Mouse (Mus musculus): ENCODE measurements around the gene D10Wsu102e. TPM values are rescaled to one million over a fixed set of nuclear protein-coding genes. Genes with fewer than 3 reads are reported as not detected.
"Not testable (repeated sequence)": the region's sequence is repeated elsewhere in the genome, so short reads cannot be mapped to it uniquely, and the experiment has no call there.

The D10Wsu102e gene
- polyA plus RNA-seq, 1 experiment from 2014 or later, result 0.81 TPM

DNA sequence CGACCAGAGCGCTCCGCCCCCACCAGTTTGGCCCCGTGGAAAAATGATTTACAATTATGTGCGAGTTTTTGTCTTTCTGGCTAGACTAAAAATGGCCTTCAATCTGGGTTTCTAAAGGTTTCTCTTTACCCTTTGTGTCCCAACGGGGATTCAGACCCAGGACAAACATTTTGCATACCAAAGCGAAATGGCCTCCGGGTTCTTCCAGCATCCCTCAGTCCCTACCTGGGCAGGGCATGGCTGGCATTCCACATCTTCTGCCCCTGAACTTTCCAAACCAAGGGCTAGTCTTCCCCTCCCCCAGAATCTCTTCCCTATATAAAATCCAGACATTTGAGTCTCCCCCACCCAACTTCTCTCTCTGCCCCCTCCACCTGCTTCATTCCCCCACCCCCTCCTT lies 153.7 kb downstream of the D10Wsu102e start:
- WGBS, result 73% methylated on average over 8 of the region's 8 CpGs

DNA sequence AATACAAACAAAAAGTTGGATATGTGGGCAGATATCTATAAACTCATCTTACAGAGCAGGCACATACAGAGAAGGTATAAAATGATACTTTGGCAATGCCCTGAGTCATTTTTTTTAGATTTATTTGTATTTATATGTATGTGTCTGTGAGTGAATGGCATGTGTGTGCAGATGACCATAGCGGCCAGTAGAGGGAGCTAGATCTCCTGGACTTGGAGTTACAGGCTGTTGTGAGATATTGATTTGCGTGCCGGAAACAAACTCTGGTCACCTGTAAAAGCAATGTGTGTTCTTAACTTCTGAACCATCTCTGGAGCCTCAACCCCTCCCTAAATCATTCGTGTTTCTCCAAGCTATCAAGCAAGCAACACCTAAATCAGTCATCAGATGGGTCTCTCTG lies 161.0 kb downstream of the D10Wsu102e start:
- WGBS, result 75% methylated on average over 4 of the region's 4 CpGs

More for the DNA sequence above, 153.7 kb downstream of the D10Wsu102e start:
- Histone ChIP-seq H3K4me1 (ENCODE audit: insufficient read depth, low read length) (no peaks in the 10 kb centered on the region), H3K9me3 (ENCODE audit: low read length) (no peaks in the 10 kb centered on the region), H3K9ac (replicated peaks; ENCODE audit: low read length) (no peak overlapping the region), H3K4me2 (replicated peaks; ENCODE audit: low read depth, low read length) (no peak overlapping the region), H3K36me3 (ENCODE audit: insufficient read depth, low read length) (no peaks in the 10 kb centered on the region), H3K27ac (ENCODE audit: low read length) (no peak overlapping the region), H3K27me3 (ENCODE audit: insufficient read depth, low read length) (no peaks in the 10 kb centered on the region), H3K4me3 (ENCODE audit: low read length) (no peak overlapping the region)
- ATAC-seq (ENCODE audit: low FRiP score, low TSS enrichment), result no peak

DNA sequence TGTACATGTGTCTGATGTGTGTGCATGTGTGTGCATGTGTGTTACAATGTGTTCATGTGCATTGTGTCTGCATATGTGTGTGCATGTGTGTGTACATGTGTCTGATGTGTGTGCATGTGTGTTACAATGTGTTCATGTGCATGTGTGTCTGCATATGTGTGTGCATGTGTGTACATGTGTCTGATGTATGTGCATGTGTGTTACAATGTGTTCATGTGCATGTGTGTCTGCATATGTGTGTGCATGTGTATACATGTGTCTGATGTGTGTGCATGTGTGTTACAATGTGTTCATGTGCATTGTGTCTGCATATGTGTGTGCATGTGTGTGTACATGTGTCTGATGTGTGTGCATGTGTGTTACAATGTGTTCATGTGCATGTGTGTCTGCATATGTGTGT lies 164.2 kb downstream of the D10Wsu102e start:
- H3K27ac ChIP-seq (ENCODE audit: low read length); H3K9ac ChIP-seq (replicated peaks; ENCODE audit: low read length); H3K9me3 ChIP-seq (ENCODE audit: low read length); H3K4me3 ChIP-seq (ENCODE audit: low read length); H3K27me3 ChIP-seq (ENCODE audit: insufficient read depth, low read length); H3K4me2 ChIP-seq (replicated peaks; ENCODE audit: low read depth, low read length); ATAC-seq (ENCODE audit: low FRiP score, low TSS enrichment); H3K4me1 ChIP-seq (ENCODE audit: insufficient read depth, low read length); H3K36me3 ChIP-seq (ENCODE audit: insufficient read depth, low read length): not testable (repeated sequence)

More for the DNA sequence above, 161.0 kb downstream of the D10Wsu102e start:
- no peak for ATAC-seq (ENCODE audit: low FRiP score, low TSS enrichment)
- Histone ChIP-seq H3K4me1 (ENCODE audit: insufficient read depth, low read length) (no peaks in the 10 kb centered on the region), H3K4me2 (replicated peaks; ENCODE audit: low read depth, low read length) (no peak overlapping the region), H3K27me3 (ENCODE audit: insufficient read depth, low read length) (no peaks in the 10 kb centered on the region), H3K9me3 (ENCODE audit: low read length) (0 out of 2 replicates have a peak, but pooled peaks cover 3% of the 10 kb centered on the region), H3K9ac (replicated peaks; ENCODE audit: low read length) (no peak overlapping the region), H3K36me3 (ENCODE audit: insufficient read depth, low read length) (no peaks in the 10 kb centered on the region), H3K4me3 (ENCODE audit: low read length) (no peak overlapping the region), H3K27ac (ENCODE audit: low read length) (no peak overlapping the region)

DNA sequence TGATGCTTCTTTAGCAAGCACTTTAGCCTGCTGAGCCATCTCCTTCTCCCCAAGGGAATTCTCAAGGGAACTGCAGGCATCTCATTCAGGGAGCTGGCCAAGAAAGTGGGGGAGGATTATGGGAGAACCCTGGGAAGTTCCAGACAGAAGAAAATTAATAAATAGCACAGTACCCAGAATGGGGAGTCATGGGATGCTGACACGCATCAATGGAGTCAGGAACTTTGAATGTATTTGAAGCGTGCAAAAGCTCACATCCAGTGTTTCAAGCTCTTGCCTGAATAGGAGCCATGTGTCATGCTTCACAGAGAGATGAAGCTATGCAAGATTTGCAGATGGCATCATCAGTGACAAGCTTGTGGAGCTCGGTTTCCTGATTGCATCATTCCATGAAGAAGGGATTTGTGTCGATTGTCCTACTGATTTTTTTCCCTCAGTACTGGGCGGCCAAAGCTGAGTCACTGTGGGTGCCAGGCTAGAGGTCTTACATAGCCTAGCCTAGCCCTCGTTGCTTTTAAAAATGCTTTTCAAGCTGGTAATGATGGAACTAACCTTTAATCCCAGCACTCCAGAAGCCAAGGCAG lies 170.5 kb downstream of the D10Wsu102e start:
- Histone ChIP-seq H3K36me3 (ENCODE audit: insufficient read depth, low read length) (no peaks in the 10 kb centered on the region), H3K4me2 (replicated peaks; ENCODE audit: low read depth, low read length) (no peak overlapping the region), H3K9ac (replicated peaks; ENCODE audit: low read length) (no peak overlapping the region), H3K9me3 (ENCODE audit: low read length) (no peaks in the 10 kb centered on the region), H3K4me1 (ENCODE audit: insufficient read depth, low read length) (peaks cover 12% of the 10 kb centered on the region; the same call in 1 of the 2 replicates), H3K4me3 (ENCODE audit: low read length) (no peak overlapping the region), H3K27ac (ENCODE audit: low read length) (no peak overlapping the region), H3K27me3 (ENCODE audit: insufficient read depth, low read length) (peaks cover 3% of the 10 kb centered on the region; the same call in 1 of the 2 replicates)
- no peak for ATAC-seq (ENCODE audit: low FRiP score, low TSS enrichment)
- 78% methylated on average over 6 of the region's 6 CpGs for whole genome bisulfite sequencing

DNA sequence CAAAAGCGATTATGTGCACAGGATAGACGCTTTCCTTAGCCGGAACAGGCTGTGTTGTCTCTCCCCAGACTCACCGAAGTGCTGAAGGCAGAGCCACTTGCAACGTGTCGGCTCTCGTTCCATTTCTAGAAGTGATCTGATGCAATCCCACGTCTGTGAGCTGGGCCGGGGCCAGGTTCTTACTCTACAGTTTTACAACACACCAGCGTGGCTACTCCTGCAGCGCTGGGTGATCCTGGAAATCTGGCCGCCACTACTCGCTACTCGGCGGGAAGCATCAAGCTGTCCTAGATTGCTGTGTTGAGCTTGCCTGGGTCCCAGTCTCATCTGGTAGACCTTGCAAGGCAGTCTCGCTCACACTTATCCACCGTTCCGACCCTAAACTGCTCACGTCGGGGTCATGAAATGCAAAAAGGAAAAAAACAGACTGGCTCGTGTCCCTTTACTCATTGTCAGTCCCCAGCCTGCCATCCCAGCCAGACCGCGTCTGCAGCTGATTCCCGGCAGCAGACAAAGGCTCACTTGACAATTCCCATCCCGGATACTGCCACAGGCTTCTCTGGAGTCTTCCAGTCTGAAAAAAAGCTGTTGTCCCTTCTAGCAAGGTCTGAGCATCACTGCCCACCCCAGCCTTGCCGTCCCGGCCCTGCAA lies 173.4 kb downstream of the D10Wsu102e start:
- H3K4me3 ChIP-seq (ENCODE audit: low read length), result peak overlapping the region; percentile 47
- H3K36me3 ChIP-seq (ENCODE audit: insufficient read depth, low read length), result no peaks in the 10 kb centered on the region
- peak overlapping the region; percentile 50 for H3K9ac ChIP-seq (replicated peaks; ENCODE audit: low read length)
- H3K27ac ChIP-seq (ENCODE audit: low read length), result no peak overlapping the region
- 3% methylated on average over 27 of the region's 27 CpGs for WGBS
- H3K4me2 ChIP-seq (replicated peaks; ENCODE audit: low read depth, low read length), result peak overlapping the region; percentile 81
- no peaks in the 10 kb centered on the region for H3K9me3 ChIP-seq (ENCODE audit: low read length)
- peaks cover 12% of the 10 kb centered on the region; the same call in 1 of the 2 replicates for H3K4me1 ChIP-seq (ENCODE audit: insufficient read depth, low read length)
- H3K27me3 ChIP-seq (ENCODE audit: insufficient read depth, low read length), result peaks cover 3% of the 10 kb centered on the region; the same call in 1 of the 2 replicates
- ATAC-seq (ENCODE audit: low FRiP score, low TSS enrichment), result peak; percentile 46; the same call in 1 of the 2 replicates

DNA sequence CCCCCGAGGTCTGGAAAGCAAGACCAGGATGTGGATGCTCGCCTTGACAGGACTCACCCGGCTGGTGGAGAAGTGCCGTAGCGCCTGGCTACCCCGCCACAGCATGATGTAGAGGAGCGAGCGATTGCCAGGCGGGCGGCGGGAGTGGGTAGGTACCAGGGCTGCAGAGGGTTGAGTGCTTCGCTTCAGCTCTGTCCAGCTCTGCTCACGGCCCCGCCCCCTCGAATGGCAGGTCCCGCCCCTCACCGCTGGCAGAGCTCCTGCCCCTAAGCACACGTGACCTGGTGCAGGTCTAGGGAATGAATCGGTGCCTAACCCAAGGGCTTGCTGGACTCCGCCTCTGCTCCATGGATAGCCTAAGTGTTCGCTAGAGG lies 173.9 kb downstream of the D10Wsu102e start, which contains the start of gene Aldh1l2:
Gene Aldh1l2, minus strand, starts transcription at position 231 of the 374 bp plus-strand sequence.
- H3K4me2 ChIP-seq (replicated peaks; ENCODE audit: low read depth, low read length), result peak within 1 kb of the TSS; percentile 81
- peak within 1 kb of the TSS; percentile 50 for H3K9ac ChIP-seq (replicated peaks; ENCODE audit: low read length)
- no peaks in the 10 kb centered on the region for H3K36me3 ChIP-seq (ENCODE audit: insufficient read depth, low read length)
- H3K4me1 ChIP-seq (ENCODE audit: insufficient read depth, low read length), result peaks cover 12% of the 10 kb centered on the region; the same call in 1 of the 2 replicates
- peak within 1 kb of the TSS; percentile 47 for H3K4me3 ChIP-seq (ENCODE audit: low read length)
- H3K9me3 ChIP-seq (ENCODE audit: low read length), result no peaks in the 10 kb centered on the region
- no peak within 1 kb of the TSS for H3K27ac ChIP-seq (ENCODE audit: low read length)
- peak; percentile 97 for ATAC-seq (ENCODE audit: low FRiP score, low TSS enrichment)
- H3K27me3 ChIP-seq (ENCODE audit: insufficient read depth, low read length), result peaks cover 3% of the 10 kb centered on the region; the same call in 1 of the 2 replicates
- WGBS, result 0% methylated on average over 21 of the region's 21 CpGs

DNA sequence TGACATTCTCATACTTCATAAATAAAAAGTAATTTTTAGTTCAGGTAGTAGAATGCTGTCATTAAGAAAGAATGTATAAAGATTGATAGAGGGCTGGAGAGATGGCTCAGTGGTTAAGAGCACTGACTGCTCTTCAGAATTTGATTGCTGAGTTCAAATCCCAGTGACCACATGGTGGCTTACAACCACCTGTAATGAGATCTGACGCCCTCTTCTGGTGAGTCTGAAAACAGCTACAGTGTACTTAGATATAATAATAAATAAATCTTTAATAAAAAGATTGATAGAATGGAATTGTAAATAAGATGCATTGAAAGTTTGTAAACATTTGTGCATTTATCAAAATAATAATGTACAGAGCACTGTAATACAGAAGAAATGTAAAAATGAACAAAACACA lies 176.4 kb downstream of the D10Wsu102e start:
- H3K9ac ChIP-seq (replicated peaks; ENCODE audit: low read length), result no peak overlapping the region
- ATAC-seq (ENCODE audit: low FRiP score, low TSS enrichment), result no peak
- 7% methylated on average over 1 of the region's 1 CpGs for WGBS
- H3K4me1 ChIP-seq (ENCODE audit: insufficient read depth, low read length), result peaks cover 12% of the 10 kb centered on the region; the same call in 1 of the 2 replicates
- peaks cover 3% of the 10 kb centered on the region; the same call in 1 of the 2 replicates for H3K27me3 ChIP-seq (ENCODE audit: insufficient read depth, low read length)
- H3K36me3 ChIP-seq (ENCODE audit: insufficient read depth, low read length), result no peaks in the 10 kb centered on the region
- H3K4me2 ChIP-seq (replicated peaks; ENCODE audit: low read depth, low read length), result no peak overlapping the region
- H3K4me3 ChIP-seq (ENCODE audit: low read length), result no peak overlapping the region
- no peak overlapping the region for H3K27ac ChIP-seq (ENCODE audit: low read length)
- H3K9me3 ChIP-seq (ENCODE audit: low read length), result no peaks in the 10 kb centered on the region

Other genes starting within 250 kb of the D10Wsu102e start
- gene Slc41a2, start 22.3 kb upstream of the D10Wsu102e start, polyA plus RNA-seq (2015; fragmentation: Nextera tagmentation; extraction: Ambion mirVana), result 0.52 and 0.63 TPM in 2 replicates
- gene Aldh1l2, start 173.9 kb downstream of the D10Wsu102e start, polyA plus RNA-seq (2015; fragmentation: Nextera tagmentation; extraction: Ambion mirVana), result 0.80 and 0.81 TPM in 2 replicates
- 37.2 and 39.5 TPM in 2 replicates for gene Washc4, start 183.5 kb downstream of the D10Wsu102e start, polyA plus RNA-seq (2015; fragmentation: Nextera tagmentation; extraction: Ambion mirVana)

All from kidney, embryonic 16.5 days (tissue).